Mouse (Mus musculus): ENCODE data around the gene Dock8. TPM values are rescaled to one million over a fixed set of nuclear protein-coding genes. Genes with fewer than 3 reads are reported as not detected.

Dock8 gene
- polyA plus RNA-seq, 1 experiment = 9.2 TPM

- no peak for DNase-seq (ENCODE audit: low read depth)
These were observed 252.3 kb downstream of the Dock8 start for GRCm38 (mm10) chr19:25251610-25252140.

Other genes starting within 250 kb of the Dock8 start
- 41.4 and 45.2 TPM in 2 replicates for gene Pgm5, start 137.7 kb upstream of the Dock8 start, polyA plus RNA-seq (2012; rRNA removed)
- 39.2 and 42.9 TPM in 2 replicates for gene Gm10053, start 123.8 kb upstream of the Dock8 start, polyA plus RNA-seq (2012; rRNA removed)
- not detected in 2 replicates for gene Foxd4, start 98.3 kb upstream of the Dock8 start, polyA plus RNA-seq (2012; rRNA removed)
- 3.2 and 3.3 TPM in 2 replicates for gene Cbwd1, start 37.9 kb upstream of the Dock8 start, polyA plus RNA-seq (2012; rRNA removed)
- 42.1 and 51.1 TPM in 2 replicates for gene Kank1, start 237.4 kb downstream of the Dock8 start, polyA plus RNA-seq (2012; rRNA removed)

Measured in gonadal fat pad, adult 2 months (tissue).